Mouse (Mus musculus) heart, embryonic 14.5 days (tissue): ENCODE measurements at regions not wholly inside any gene's neighbourhood (a gene's known extent, or its start where the extent isn't known, plus 50 kb on each side); places are given as distances from the start of the nearest gene placed in this dataset.

ENCODE experiments used
- ATAC-seq: fragments of 200-750 bp; cut with Nextera tagmentation; 2 replicates; pipeline ENCODE4 v1.8.0; 2017; ENCODE audit warnings: low read depth, moderate TSS enrichment; ENCODE audit not compliant: insufficient number of reproducible peaks, insufficient read depth, low FRiP score
- H3K27ac ChIP-seq, 2 experiments: fragments of 200-500 bp in 1 of 2; fragments of 300-500 bp in 1 of 2; sonication (generic) in 1 of 2; replicated peaks in 1 of 2; 2 replicates each; pipeline ENCODE4 v1.5.1; 2012 to 2014; ENCODE audit warnings: low read depth in 2 of 2, low read length in 2 of 2, control low read depth in 1 of 2, mild to moderate bottlenecking in 1 of 2, mixed read lengths in 1 of 2; ENCODE audit not compliant: control insufficient read depth in 1 of 2, insufficient read depth in 1 of 2
- H3K27me3 ChIP-seq: fragments of 300-500 bp; sonication (generic); 2 replicates; pipeline ENCODE4 v1.6.1; 2014; ENCODE audit warnings: mild to moderate bottlenecking, low read length, control low read depth; ENCODE audit not compliant: control insufficient read depth, insufficient read depth
- H3K36me3 ChIP-seq: fragments of 300-500 bp; sonication (generic); 2 replicates; pipeline ENCODE4 v1.6.1; 2014; ENCODE audit warnings: mild to moderate bottlenecking, control low read depth, low read length, mixed read lengths; ENCODE audit not compliant: control insufficient read depth, insufficient read depth
- H3K4me1 ChIP-seq, 2 experiments: fragments of 200-500 bp in 1 of 2; fragments of 300-500 bp in 1 of 2; sonication (generic) in 1 of 2; 2 replicates each; pipeline ENCODE4 v1.6.1; 2012 to 2014; ENCODE audit warnings: low read length in 2 of 2, control low read depth in 1 of 2, mixed read lengths in 1 of 2; ENCODE audit not compliant: control insufficient read depth in 2 of 2, insufficient read depth in 2 of 2
- H3K4me2 ChIP-seq: fragments of 300-500 bp; sonication (generic); 2 replicates; pipeline ENCODE4 v1.6.1; 2014; ENCODE audit warnings: mild to moderate bottlenecking, low read length
- H3K4me3 ChIP-seq, 2 experiments: fragments of 200-500 bp in 1 of 2; fragments of 300-500 bp in 1 of 2; sonication (generic) in 1 of 2; 2 replicates each; pipeline ENCODE4 v1.5.1; 2012 to 2014; ENCODE audit warnings: low read length in 2 of 2, mild to moderate bottlenecking in 2 of 2, control low read depth in 1 of 2, low read depth in 1 of 2, moderate library complexity in 1 of 2; ENCODE audit not compliant: control insufficient read depth in 1 of 2, insufficient read depth in 1 of 2
- H3K9ac ChIP-seq: fragments of 300-500 bp; sonication (generic); 2 replicates; pipeline ENCODE4 v1.6.1; 2014; ENCODE audit warnings: mild to moderate bottlenecking, low read length
- H3K9me3 ChIP-seq: fragments of 300-500 bp; sonication (generic); 2 replicates; pipeline ENCODE4 v1.6.1; 2016; ENCODE audit warnings: low read length, control low read depth; ENCODE audit not compliant: control insufficient read depth
- WGBS: fragments of 180-500 bp; shearing (Covaris S2); extraction: QIAGEN DNeasy Blood & Tissue Kit; methylation state at CpG from one replicate; pipeline ENCODE4 v1.1.7; 2014; 5-methylcytosine and 5-hydroxymethylcytosine counted together

GRCm38 (mm10) chr13:80974424-80974823 lies 91.2 kb downstream of the Arrdc3 start:
- H3K4me2 ChIP-seq: no peak overlapping the region
- no peak overlapping the region for H3K9ac ChIP-seq
- ATAC-seq: no peak
- H3K9me3 ChIP-seq: no peaks in the 10 kb centered on the region
- H3K27ac ChIP-seq: no peak overlapping the region
- WGBS: 41% methylated on average over 1 of the region's 1 CpGs
- H3K4me1 ChIP-seq: peaks cover 3 to 11% of the 10 kb centered on the region in 2 experiments
- no peaks in the 10 kb centered on the region for H3K36me3 ChIP-seq
- no peaks in the 10 kb centered on the region for H3K27me3 ChIP-seq
- no peak overlapping the region for H3K4me3 ChIP-seq

DNA sequence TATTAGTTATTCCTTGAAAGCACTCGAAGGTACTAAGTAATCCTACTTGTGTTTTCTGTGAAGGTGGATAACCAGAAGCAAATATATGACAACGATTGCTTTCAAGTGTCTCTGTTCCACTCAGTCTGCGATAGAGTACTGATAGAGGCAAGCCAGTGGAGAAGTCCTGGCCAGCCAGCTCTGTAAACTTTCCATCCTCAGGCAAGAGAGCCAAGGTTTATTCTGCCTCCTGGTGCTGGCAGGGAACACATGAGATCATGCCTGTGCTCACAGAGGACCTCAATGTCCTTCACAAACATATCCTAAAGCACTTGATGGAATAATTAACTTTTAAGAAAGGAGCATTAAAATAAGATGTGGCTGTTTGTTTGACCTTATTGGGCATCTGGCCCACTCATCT lies 94.1 kb downstream of the Arrdc3 start:
- H3K4me1 ChIP-seq: peaks cover 3 to 9% of the 10 kb centered on the region in 2 experiments
- no peak overlapping the region; a peak in 1 of 4 replicates for H3K27ac ChIP-seq
- no peaks in the 10 kb centered on the region for H3K27me3 ChIP-seq
- H3K9me3 ChIP-seq: no peaks in the 10 kb centered on the region
- no peak overlapping the region for H3K4me2 ChIP-seq
- H3K4me3 ChIP-seq: no peak overlapping the region
- WGBS: 28% methylated on average over 3 of the region's 3 CpGs
- H3K36me3 ChIP-seq: no peaks in the 10 kb centered on the region
- no peak overlapping the region for H3K9ac ChIP-seq
- no peak for ATAC-seq

GRCm38 (mm10) chr13:80981201-80981600 lies 98.0 kb downstream of the Arrdc3 start:
- WGBS: 79% methylated on average over 2 of the region's 2 CpGs
- Histone ChIP-seq H3K4me3 (no peak overlapping the region), H3K9ac (no peak overlapping the region), H3K4me1 (peaks cover 0 to 4% of the 10 kb centered on the region in 2 experiments; a peak in 2 of 4 replicates), H3K36me3 (no peaks in the 10 kb centered on the region), H3K27ac (no peak overlapping the region), H3K4me2 (no peak overlapping the region), H3K9me3 (no peaks in the 10 kb centered on the region), H3K27me3 (no peaks in the 10 kb centered on the region)
- ATAC-seq: no peak

GRCm38 (mm10) chr13:80986657-80987056 lies 103.5 kb downstream of the Arrdc3 start:
- no peak overlapping the region for H3K4me3 ChIP-seq
- no peaks in the 10 kb centered on the region for H3K27me3 ChIP-seq
- no peak overlapping the region for H3K9ac ChIP-seq
- no peak for ATAC-seq
- no peaks in the 10 kb centered on the region for H3K36me3 ChIP-seq
- no peaks in the 10 kb centered on the region for H3K9me3 ChIP-seq
- WGBS: 68% methylated on average over 4 of the region's 4 CpGs
- no peak overlapping the region for H3K27ac ChIP-seq
- peaks cover 4 to 22% of the 10 kb centered on the region in 2 experiments for H3K4me1 ChIP-seq
- H3K4me2 ChIP-seq: no peak overlapping the region

DNA sequence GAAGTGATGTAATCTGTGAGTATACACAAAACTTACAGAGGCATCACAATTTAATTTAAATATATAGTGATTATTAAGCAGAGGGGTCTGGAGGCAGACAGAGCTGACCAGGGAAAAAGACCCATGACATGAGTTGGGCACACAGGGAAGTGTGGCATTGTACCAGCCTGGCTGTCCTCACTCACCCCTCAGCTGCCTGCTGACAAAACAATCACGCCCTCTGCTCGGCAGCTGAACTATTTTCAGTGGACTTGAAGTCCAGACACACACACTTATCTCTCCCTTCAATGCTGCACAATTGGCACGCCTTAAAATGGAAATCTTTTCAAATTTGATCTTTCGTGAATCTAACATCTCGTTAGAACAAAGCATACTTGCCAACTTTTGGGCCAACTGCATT lies 106.6 kb downstream of the Arrdc3 start:
- peaks cover 9 to 27% of the 10 kb centered on the region in 2 experiments for H3K4me1 ChIP-seq
- H3K9me3 ChIP-seq: no peaks in the 10 kb centered on the region
- H3K36me3 ChIP-seq: no peaks in the 10 kb centered on the region
- H3K4me3 ChIP-seq: no peak overlapping the region
- WGBS: 7% methylated on average over 5 of the region's 5 CpGs
- no peaks in the 10 kb centered on the region for H3K27me3 ChIP-seq
- ATAC-seq: peak; percentile 70
- H3K9ac ChIP-seq: no peak overlapping the region
- peak overlapping the region; percentile 29 to 64; a peak in 2 of 4 replicates for H3K27ac ChIP-seq
- H3K4me2 ChIP-seq: peak overlapping the region; percentile 51

DNA sequence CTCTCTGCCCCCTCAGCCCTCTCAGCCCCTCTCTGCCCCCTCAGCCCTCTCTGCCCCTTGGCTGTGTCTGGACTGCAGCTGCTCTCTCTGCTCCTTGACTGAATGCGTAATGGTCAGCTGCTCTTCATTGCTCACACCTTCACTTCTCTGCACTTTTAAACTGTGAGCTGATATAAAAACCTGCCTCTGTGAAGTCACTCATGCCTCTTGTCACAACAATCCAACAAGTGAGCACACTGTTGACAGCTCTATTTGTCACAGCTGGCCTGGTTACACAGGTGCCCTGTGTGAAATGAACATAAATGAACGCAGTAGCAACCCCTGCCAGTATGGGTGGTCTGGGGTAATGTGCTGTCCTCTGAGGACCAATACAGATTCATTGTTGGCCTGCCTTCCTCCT lies 109.2 kb downstream of the Arrdc3 start:
- 40% methylated on average over 2 of the region's 2 CpGs for WGBS
- peak overlapping the region; percentile 14 to 79; a peak in 3 of 4 replicates for H3K27ac ChIP-seq
- H3K4me2 ChIP-seq: no peak overlapping the region
- no peaks in the 10 kb centered on the region for H3K36me3 ChIP-seq
- peak; percentile 79 for ATAC-seq
- no peak overlapping the region for H3K4me3 ChIP-seq
- H3K27me3 ChIP-seq: no peaks in the 10 kb centered on the region
- H3K9me3 ChIP-seq: no peaks in the 10 kb centered on the region
- H3K9ac ChIP-seq: no peak overlapping the region
- peaks cover 9 to 27% of the 10 kb centered on the region in 2 experiments for H3K4me1 ChIP-seq

DNA sequence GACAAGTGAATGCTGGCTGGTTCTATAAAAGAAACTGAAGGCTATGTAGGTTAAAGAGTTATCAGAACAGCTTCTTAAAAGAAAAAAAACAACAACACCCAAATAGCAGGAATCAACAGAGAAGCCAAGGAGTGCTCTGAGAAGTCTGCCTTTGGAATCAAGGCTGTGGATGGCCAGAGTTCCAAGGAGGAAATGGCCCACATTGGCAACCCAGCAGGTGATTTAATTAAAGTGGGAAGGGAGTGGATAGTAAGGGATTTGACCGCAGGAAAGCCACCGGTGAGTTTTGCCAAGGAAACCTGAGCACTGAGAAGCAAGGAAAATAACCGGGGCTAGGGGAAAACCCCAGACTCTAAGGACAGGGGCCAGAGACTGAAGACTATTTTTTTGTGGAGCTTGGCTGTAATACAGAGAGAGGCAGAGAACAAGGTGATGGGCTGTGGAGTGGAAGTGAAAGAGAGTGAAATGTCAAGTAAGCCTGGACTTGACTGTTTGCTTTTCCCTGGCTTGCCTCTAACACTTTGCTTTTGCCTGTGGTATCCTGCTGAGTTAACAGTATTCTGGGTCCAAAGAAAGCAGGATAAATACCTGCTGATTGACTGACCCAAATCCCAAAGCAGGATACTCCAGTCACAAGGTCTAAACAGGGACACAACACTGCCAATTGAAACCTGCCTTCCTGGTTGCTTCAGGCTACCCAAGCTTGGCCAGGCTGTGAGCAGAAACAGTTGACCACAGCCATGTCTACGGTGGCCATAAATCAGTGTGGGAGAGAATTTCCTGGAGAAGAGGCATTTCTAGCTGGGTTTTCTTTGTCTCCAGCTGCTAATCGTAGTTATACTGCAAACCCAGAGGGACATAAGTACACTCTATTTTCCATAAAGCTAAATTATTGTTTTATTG lies 125.9 kb downstream of the Arrdc3 start:
- no peaks in the 10 kb centered on the region for H3K27me3 ChIP-seq
- H3K4me3 ChIP-seq: no peak overlapping the region
- ATAC-seq: no peak
- WGBS: 38% methylated on average over 5 of the region's 5 CpGs
- no peak overlapping the region for H3K4me2 ChIP-seq
- no peaks in the 10 kb centered on the region for H3K36me3 ChIP-seq
- no peaks in the 10 kb centered on the region for H3K4me1 ChIP-seq
- H3K9me3 ChIP-seq: no peaks in the 10 kb centered on the region
- H3K27ac ChIP-seq: no peak overlapping the region
- H3K9ac ChIP-seq: no peak overlapping the region
